Mouse (Mus musculus) subcutaneous adipose tissue, adult 2 months (tissue): ENCODE results near the gene Renbp. TPM values are rescaled to one million over a fixed set of nuclear protein-coding genes. Genes with fewer than 3 reads are reported as not detected.

ENCODE experiments used
- polyA plus RNA-seq: library from polyadenylated mRNA; depleted of rRNA; stranded (reverse); fragments of >200 nt; gene quantifications from 2 replicates; pipeline ENCODE4 v1.2.3, GENCODE M21; 2012; ENCODE audit warnings: low replicate concordance; rRNA removed

Renbp gene
- polyA plus RNA-seq = 15.6 and 30.8 TPM in 2 replicates

GRCm38 (mm10) chrX:73930402-73931062 is at the start of gene Renbp:
TSS of gene Renbp (minus strand) at chrX:73930850.

GRCm38 (mm10) chrX:73966248-73967176 is 35.9 kb upstream of the Renbp start, which contains the start of gene Hcfc1:
TSS of gene Hcfc1 (minus strand) at chrX:73966357.

GRCm38 (mm10) chrX:73921823-73922549 is 8.7 kb downstream of the Renbp start, which contains the start of the genes Arhgap4 and Naa10:
TSS of gene Arhgap4 (minus strand) at chrX:73921870.
TSS of gene Naa10 (minus strand) at chrX:73921944.

GRCm38 (mm10) chrX:73895719-73896118 is 34.9 kb downstream of the Renbp start, which contains the start of gene L1cam:
TSS of gene L1cam (minus strand) at chrX:73896105.

GRCm38 (mm10) chrX:73891551-73892152 is 39.0 kb downstream of the Renbp start, which contains the start of gene Avpr2:
TSS of gene Avpr2 (plus strand) at chrX:73892102.

Other genes with a start within 250 kb of the Renbp start
- gene Bcap31, start 214.7 kb downstream of the Renbp start, polyA plus RNA-seq = 117 and 255 TPM in 2 replicates
- 37.1 and 41.0 TPM in 2 replicates for gene Abcd1, start 214.3 kb downstream of the Renbp start, polyA plus RNA-seq
- 0.93 and 1.0 TPM in 2 replicates for gene Plxnb3, start 173.8 kb downstream of the Renbp start, polyA plus RNA-seq
- gene Srpk3, start 156.4 kb downstream of the Renbp start, polyA plus RNA-seq = 1.4 and 13.5 TPM in 2 replicates
- gene Idh3g, start 144.0 kb downstream of the Renbp start, polyA plus RNA-seq = 469 and 721 TPM in 2 replicates
- 199 and 230 TPM in 2 replicates for gene Ssr4, start 143.8 kb downstream of the Renbp start, polyA plus RNA-seq
- gene Pdzd4, start 105.9 kb downstream of the Renbp start, polyA plus RNA-seq = 1.0 and 10.7 TPM in 2 replicates
- gene Avpr2, start 38.7 kb downstream of the Renbp start, polyA plus RNA-seq = 0.05 TPM in 1 of 2 replicates, not detected in the other
- gene L1cam, start 34.7 kb downstream of the Renbp start, polyA plus RNA-seq = 1.7 and 5.3 TPM in 2 replicates
- gene Arhgap4, start 9.0 kb downstream of the Renbp start, polyA plus RNA-seq = 12.7 and 18.0 TPM in 2 replicates
- gene Naa10, start 8.9 kb downstream of the Renbp start, polyA plus RNA-seq = 69.5 and 110 TPM in 2 replicates
- 31.8 and 88.6 TPM in 2 replicates for gene Hcfc1, start 35.5 kb upstream of the Renbp start, polyA plus RNA-seq
- gene Irak1, start 93.1 kb upstream of the Renbp start, polyA plus RNA-seq = 170 and 267 TPM in 2 replicates
- not detected in 2 replicates for gene Opn1mw, start 196.6 kb upstream of the Renbp start, polyA plus RNA-seq
- 4.6 and 11.3 TPM in 2 replicates for gene Mecp2, start 204.5 kb upstream of the Renbp start, polyA plus RNA-seq
- gene Tex28, start 237.0 kb upstream of the Renbp start, polyA plus RNA-seq = not detected in 2 replicates
- gene Tktl1, start 246.4 kb upstream of the Renbp start, polyA plus RNA-seq = 0.04 TPM in 1 of 2 replicates, not detected in the other